Mouse (Mus musculus) hindbrain, embryonic 13.5 days (tissue): ENCODE results near the gene Lamtor4. TPM values are rescaled to one million over a fixed set of nuclear protein-coding genes. Genes with fewer than 3 reads are reported as not detected.

Experiments
- ATAC-seq: fragments of 200-750 bp; cut with Nextera tagmentation; 2 replicates; pipeline ENCODE4 v1.8.0; 2017; ENCODE audit warnings: moderate TSS enrichment; ENCODE audit not compliant: low FRiP score
- H3K27ac ChIP-seq: fragments of 300-500 bp; sonication (generic); 2 replicates; pipeline ENCODE4 v1.5.1; 2015; ENCODE audit warnings: inconsistent platforms, mild to moderate bottlenecking, moderate library complexity
- H3K27me3 ChIP-seq: fragments of 300-500 bp; sonication (generic); 2 replicates; pipeline ENCODE4 v1.6.1; 2015; ENCODE audit warnings: mild to moderate bottlenecking, inconsistent platforms
- H3K36me3 ChIP-seq: fragments of 300-500 bp; sonication (generic); 2 replicates; pipeline ENCODE4 v1.6.1; 2015; ENCODE audit warnings: mild to moderate bottlenecking, inconsistent platforms
- H3K4me1 ChIP-seq: fragments of 300-500 bp; sonication (generic); replicated peaks from 2 replicates; pipeline ENCODE4 v1.6.1; 2015; ENCODE audit warnings: inconsistent platforms
- H3K4me2 ChIP-seq: fragments of 300-500 bp; sonication (generic); 2 replicates; pipeline ENCODE4 v1.6.1; 2015; ENCODE audit warnings: inconsistent platforms, mild to moderate bottlenecking, moderate library complexity
- H3K4me3 ChIP-seq: fragments of 300-500 bp; sonication (generic); 2 replicates; pipeline ENCODE4 v1.5.1; 2015; ENCODE audit warnings: mild to moderate bottlenecking, inconsistent platforms
- H3K9ac ChIP-seq: fragments of 300-500 bp; sonication (generic); 2 replicates; pipeline ENCODE4 v1.6.1; 2015; ENCODE audit warnings: mild to moderate bottlenecking, inconsistent platforms
- H3K9me3 ChIP-seq: fragments of 300-500 bp; sonication (generic); 2 replicates; pipeline ENCODE4 v1.6.1; 2016; ENCODE audit warnings: inconsistent platforms
- WGBS: fragments of 180-500 bp; shearing (Covaris S2); methylation state at CpG from one replicate; pipeline ENCODE4 v1.1.7; 2015; 5-methylcytosine and 5-hydroxymethylcytosine counted together
- polyA plus RNA-seq: library from polyadenylated mRNA; unstranded; fragments of >200 nt; fragmentation: Nextera tagmentation; extraction: Ambion mirVana; gene quantifications from 2 replicates; pipeline ENCODE4 v1.2.1, GENCODE M21; 2015

The Lamtor4 gene
- polyA plus RNA-seq, 1 experiment from 2014 or later = 95.8 TPM

DNA sequence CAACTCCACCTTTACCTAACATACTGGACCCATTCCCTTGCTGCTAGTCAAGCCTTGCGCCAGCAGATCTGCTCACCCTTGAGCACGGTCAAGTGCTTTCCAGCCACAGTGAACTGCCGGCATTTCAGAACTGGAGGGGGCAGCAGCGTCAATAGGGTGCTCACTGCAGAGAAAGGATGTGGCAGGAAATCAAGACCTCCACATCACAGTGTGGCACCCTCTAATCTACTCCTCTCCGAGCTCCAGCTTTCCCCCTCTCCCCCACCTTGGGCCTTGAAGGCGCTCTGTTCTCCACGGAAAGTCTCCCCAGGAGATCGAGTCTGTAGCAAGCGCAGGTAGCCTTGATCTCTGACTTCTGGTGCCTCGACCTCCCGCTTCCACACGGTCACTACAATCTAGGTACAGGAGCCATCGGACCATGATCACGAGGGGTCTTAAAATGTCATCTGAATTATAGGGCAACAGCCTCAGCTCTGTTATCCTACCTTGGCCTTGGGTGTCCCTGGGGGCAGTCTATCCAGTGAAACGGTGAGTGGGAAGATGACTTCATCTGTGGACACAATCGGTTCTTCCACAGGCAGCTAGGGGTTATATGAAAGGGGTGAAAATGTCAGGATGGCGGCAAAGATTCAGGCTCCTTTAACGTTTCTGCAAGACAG is 7.4 kb downstream of the Lamtor4 start:
- Histone ChIP-seq H3K36me3 (peaks cover 68% of the 10 kb centered on the region), H3K4me2 (peak overlapping the region; percentile 96), H3K4me1 (peaks cover 38% of the 10 kb centered on the region), H3K27ac (0 out of 2 replicates have a peak overlapping the region, but pooled peaks have one; percentile 23), H3K4me3 (peak overlapping the region; percentile 92), H3K9ac (peak overlapping the region; percentile 98), H3K27me3 (no peaks in the 10 kb centered on the region), H3K9me3 (no peaks in the 10 kb centered on the region)
- ATAC-seq = 0 out of 2 replicates have a peak, but pooled peaks have one; percentile 4
- 65% methylated on average over 18 of the region's 18 CpGs for WGBS

- 1% methylated on average over 71 of the region's 71 CpGs for WGBS
- Histone ChIP-seq H3K4me1 (peaks cover 38% of the 10 kb centered on the region), H3K27ac (peak within 1 kb of the TSS; percentile 82), H3K36me3 (peaks cover 60% of the 10 kb centered on the region), H3K4me3 (peak within 1 kb of the TSS; percentile 92), H3K9me3 (no peaks in the 10 kb centered on the region), H3K9ac (peak within 1 kb of the TSS; percentile 98), H3K27me3 (no peaks in the 10 kb centered on the region), H3K4me2 (peak within 1 kb of the TSS; percentile 96)
- ATAC-seq = peak; percentile 92
Observed at GRCm38 (mm10) chr5:138263260-138264206, 8.3 kb downstream of the Lamtor4 start, which contains the start of gene BC037034. Gene BC037034, minus strand, starts transcription at chr5:138264033.

- Histone ChIP-seq H3K36me3 (peaks cover 53% of the 10 kb centered on the region), H3K4me2 (peak overlapping the region; percentile 96), H3K4me1 (peaks cover 38% of the 10 kb centered on the region), H3K9ac (peak overlapping the region; percentile 98), H3K27ac (peak overlapping the region; percentile 74; the same call in 1 of the 2 replicates), H3K9me3 (no peaks in the 10 kb centered on the region), H3K4me3 (peak overlapping the region; percentile 92), H3K27me3 (no peaks in the 10 kb centered on the region)
- 12% methylated on average over 6 of the region's 6 CpGs for WGBS
- ATAC-seq = no peak
Observed at GRCm38 (mm10) chr5:138264207-138264578, 8.9 kb downstream of the Lamtor4 start.

GRCm38 (mm10) chr5:138265712-138266111 is 10.4 kb downstream of the Lamtor4 start:
- H3K4me1 ChIP-seq = peaks cover 29% of the 10 kb centered on the region

GRCm38 (mm10) chr5:138267114-138267513 is 11.8 kb downstream of the Lamtor4 start:
- no peaks in the 10 kb centered on the region for H3K9me3 ChIP-seq
- peaks cover 24% of the 10 kb centered on the region for H3K36me3 ChIP-seq
- no peak for ATAC-seq
- H3K4me3 ChIP-seq = no peak overlapping the region
- no peak overlapping the region for H3K4me2 ChIP-seq
- H3K27ac ChIP-seq = no peak overlapping the region
- H3K27me3 ChIP-seq = no peaks in the 10 kb centered on the region
- H3K9ac ChIP-seq = no peak overlapping the region
- peaks cover 36% of the 10 kb centered on the region for H3K4me1 ChIP-seq
- 87% methylated on average over 3 of the region's 3 CpGs for WGBS

More at GRCm38 (mm10) chr5:138265712-138266111, 10.4 kb downstream of the Lamtor4 start:
- no peaks in the 10 kb centered on the region for H3K9me3 ChIP-seq
- H3K36me3 ChIP-seq = peaks cover 38% of the 10 kb centered on the region
- no peak overlapping the region for H3K27ac ChIP-seq
- no peak for ATAC-seq
- no peaks in the 10 kb centered on the region for H3K27me3 ChIP-seq
- 98% methylated on average over 4 of the region's 4 CpGs for WGBS
- H3K4me3 ChIP-seq = no peak overlapping the region
- no peak overlapping the region for H3K4me2 ChIP-seq
- no peak overlapping the region for H3K9ac ChIP-seq

DNA sequence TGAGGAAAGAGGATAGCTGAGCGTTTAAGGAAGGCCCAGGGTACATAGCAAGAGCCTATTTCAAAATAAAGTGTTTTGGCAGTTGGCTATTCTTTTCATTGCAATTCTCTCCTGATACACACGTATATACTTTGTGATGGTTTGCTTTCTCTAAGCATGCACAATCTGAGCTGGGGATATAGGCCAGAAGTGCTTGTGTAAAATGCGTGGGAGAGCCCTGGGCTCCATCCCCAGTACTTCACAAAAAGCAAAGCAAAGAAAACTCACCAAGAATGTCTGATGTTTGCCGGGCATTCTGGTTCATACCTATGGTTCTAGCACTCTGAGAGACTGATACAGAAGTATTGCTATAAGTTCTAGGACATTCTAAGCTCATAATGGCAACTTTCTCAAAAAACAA is 13.7 kb downstream of the Lamtor4 start:
- peaks cover 41% of the 10 kb centered on the region for H3K4me1 ChIP-seq
- WGBS = 86% methylated on average over 4 of the region's 4 CpGs
- no peak overlapping the region for H3K27ac ChIP-seq
- H3K9me3 ChIP-seq = no peaks in the 10 kb centered on the region
- H3K4me2 ChIP-seq = no peak overlapping the region
- no peak overlapping the region for H3K4me3 ChIP-seq
- ATAC-seq = no peak
- peaks cover 21% of the 10 kb centered on the region for H3K36me3 ChIP-seq
- no peak overlapping the region for H3K9ac ChIP-seq
- no peaks in the 10 kb centered on the region for H3K27me3 ChIP-seq

GRCm38 (mm10) chr5:138271232-138271631 is 15.9 kb downstream of the Lamtor4 start:
- H3K36me3 ChIP-seq = peaks cover 32% of the 10 kb centered on the region
- H3K4me1 ChIP-seq = peaks cover 51% of the 10 kb centered on the region
- no peak for ATAC-seq
- no peaks in the 10 kb centered on the region for H3K9me3 ChIP-seq
- no peak overlapping the region for H3K27ac ChIP-seq
- no peak overlapping the region for H3K4me3 ChIP-seq
- WGBS = 57% methylated on average over 3 of the region's 3 CpGs
- no peaks in the 10 kb centered on the region for H3K27me3 ChIP-seq
- H3K9ac ChIP-seq = peak overlapping the region; percentile 51; the same call in 1 of the 2 replicates
- H3K4me2 ChIP-seq = peak overlapping the region; percentile 34; the same call in 1 of the 2 replicates

DNA sequence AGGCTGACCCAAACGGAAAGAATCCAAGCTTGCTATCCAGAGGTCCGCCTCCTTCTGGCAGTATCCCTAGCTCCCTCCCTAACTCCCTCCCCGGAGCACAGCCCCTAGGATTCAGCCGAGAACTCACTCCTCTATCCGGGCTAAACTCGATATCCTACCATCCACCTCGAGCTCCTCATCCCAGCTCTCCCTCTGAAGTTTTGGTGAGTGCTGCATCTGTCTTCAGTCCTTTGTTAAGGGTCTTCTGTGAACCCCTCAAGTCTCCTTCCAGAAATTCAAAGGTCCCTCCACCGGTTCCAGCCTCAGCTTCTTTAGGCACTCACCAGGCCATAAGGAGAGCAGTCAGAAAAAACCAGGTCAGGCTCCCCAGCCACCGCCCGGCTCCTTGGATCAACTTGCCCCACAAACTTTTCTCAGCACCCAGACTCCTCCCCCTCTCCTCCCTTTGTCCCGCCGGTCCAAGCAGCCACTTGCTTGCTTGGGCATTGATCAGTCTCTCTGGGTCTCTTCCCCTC is 17.2 kb downstream of the Lamtor4 start, which contains the start of gene Gal3st4:
Gene Gal3st4, minus strand, starts transcription at position 432 of the 515 bp plus-strand sequence.
- no peak within 1 kb of the TSS for H3K27ac ChIP-seq
- H3K4me2 ChIP-seq = peak within 1 kb of the TSS; percentile 34
- H3K4me1 ChIP-seq = peaks cover 64% of the 10 kb centered on the region
- ATAC-seq = no peak
- no peaks in the 10 kb centered on the region for H3K9me3 ChIP-seq
- H3K36me3 ChIP-seq = peaks cover 33% of the 10 kb centered on the region
- H3K4me3 ChIP-seq = peak within 1 kb of the TSS; percentile 12
- no peaks in the 10 kb centered on the region for H3K27me3 ChIP-seq
- H3K9ac ChIP-seq = peak within 1 kb of the TSS; percentile 51
- WGBS = under 1% methylated on average over 12 of the region's 12 CpGs

DNA sequence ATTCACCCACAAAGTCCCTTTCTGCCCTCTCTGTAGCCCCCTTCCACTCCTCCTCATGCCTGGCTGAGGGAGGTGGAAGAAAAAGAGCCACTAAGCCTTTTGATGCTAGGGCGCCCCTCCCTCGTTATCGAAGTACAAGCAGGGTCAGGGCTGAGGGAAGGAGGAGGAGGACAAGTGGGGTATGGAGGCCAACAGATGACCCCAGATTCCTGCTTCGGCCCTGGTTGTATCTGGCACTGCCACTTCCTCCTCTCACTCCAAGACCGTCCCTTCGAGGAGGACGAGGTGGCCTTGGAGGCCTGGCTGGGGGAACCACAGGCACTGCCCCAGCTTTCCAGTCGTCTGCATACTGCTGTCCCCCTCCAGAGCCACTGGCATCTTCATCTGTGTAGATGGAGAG is 18.9 kb downstream of the Lamtor4 start:
- H3K27ac ChIP-seq = no peak overlapping the region; the same call in 1 of the 2 replicates
- H3K4me2 ChIP-seq = 0 out of 2 replicates have a peak overlapping the region, but pooled peaks have one; percentile 6
- H3K4me1 ChIP-seq = peaks cover 81% of the 10 kb centered on the region
- ATAC-seq = no peak
- no peaks in the 10 kb centered on the region for H3K9me3 ChIP-seq
- 43% methylated on average over 8 of the region's 8 CpGs for WGBS
- no peak overlapping the region for H3K4me3 ChIP-seq
- peak overlapping the region; percentile 46; the same call in 1 of the 2 replicates for H3K9ac ChIP-seq
- H3K36me3 ChIP-seq = peaks cover 41% of the 10 kb centered on the region
- no peaks in the 10 kb centered on the region for H3K27me3 ChIP-seq

GRCm38 (mm10) chr5:138275216-138276050 is 20.2 kb downstream of the Lamtor4 start:
- no peaks in the 10 kb centered on the region for H3K9me3 ChIP-seq
- peak overlapping the region; percentile 82 for H3K4me2 ChIP-seq
- H3K4me3 ChIP-seq = peak overlapping the region; percentile 45
- ATAC-seq = no peak
- H3K27ac ChIP-seq = peak overlapping the region; percentile 64
- WGBS = 12% methylated on average over 41 of the region's 41 CpGs
- peaks cover 41% of the 10 kb centered on the region for H3K36me3 ChIP-seq
- peak overlapping the region; percentile 81 for H3K9ac ChIP-seq
- no peaks in the 10 kb centered on the region for H3K27me3 ChIP-seq
- peaks cover 81% of the 10 kb centered on the region for H3K4me1 ChIP-seq

GRCm38 (mm10) chr5:138277994-138278393 is 22.7 kb downstream of the Lamtor4 start:
- Histone ChIP-seq H3K27me3 (0 out of 2 replicates have a peak, but pooled peaks cover 12% of the 10 kb centered on the region), H3K27ac (0 out of 2 replicates have a peak overlapping the region, but pooled peaks have one; percentile 24), H3K4me2 (peak overlapping the region; percentile 82), H3K9me3 (no peaks in the 10 kb centered on the region; the same call in 1 of the 2 replicates), H3K4me1 (peaks cover 62% of the 10 kb centered on the region), H3K9ac (peak overlapping the region; percentile 95), H3K4me3 (peak overlapping the region; percentile 82), H3K36me3 (peaks cover 41% of the 10 kb centered on the region)
- WGBS = 85% methylated on average over 7 of the region's 7 CpGs
- no peak for ATAC-seq
